Mouse (Mus musculus): ENCODE measurements at regions not wholly inside any gene's neighbourhood (a gene's known extent, or its start where the extent isn't known, plus 50 kb on each side); places are given as distances from the start of the nearest gene placed in this dataset.

GRCm38 (mm10) chr4:55651051-55651763 is 118.9 kb upstream of the Klf4 start:
- peak; percentile 93 for ATAC-seq (ENCODE audit: insufficient number of reproducible peaks, insufficient read depth, low FRiP score, low read depth)
- H3K4me1 ChIP-seq (ENCODE audit: control insufficient read depth in 2 of 2, insufficient read depth in 2 of 2, low read length in 2 of 2), result peaks cover 8 to 15% of the 10 kb centered on the region in 2 experiments
- WGBS, result under 1% methylated on average over 55 of the region's 56 CpGs
- H3K4me2 ChIP-seq (ENCODE audit: low read length), result peak overlapping the region; percentile 65
- H3K9ac ChIP-seq (ENCODE audit: low read length), result peak overlapping the region; percentile 84
- H3K27me3 ChIP-seq (ENCODE audit: control insufficient read depth, insufficient read depth, low read length), result no peaks in the 10 kb centered on the region
- no peaks in the 10 kb centered on the region for H3K9me3 ChIP-seq (ENCODE audit: control insufficient read depth, low read length)
- peak overlapping the region; percentile 96 for H3K27ac ChIP-seq (replicated peaks in 1 of 2; ENCODE audit: control insufficient read depth in 1 of 2, insufficient read depth in 1 of 2, low read depth in 2 of 2, low read length in 2 of 2)
- peak overlapping the region; percentile 56 to 87 for H3K4me3 ChIP-seq (ENCODE audit: control insufficient read depth in 1 of 2, insufficient read depth in 1 of 2, low read depth in 1 of 2, low read length in 2 of 2)
- no peaks in the 10 kb centered on the region for H3K36me3 ChIP-seq (ENCODE audit: control insufficient read depth, insufficient read depth, low read length)

GRCm38 (mm10) chr4:55650186-55650585 is 117.9 kb upstream of the Klf4 start:
- Histone ChIP-seq H3K27ac (replicated peaks in 1 of 2; ENCODE audit: control insufficient read depth in 1 of 2, insufficient read depth in 1 of 2, low read depth in 2 of 2, low read length in 2 of 2) (no peak overlapping the region), H3K27me3 (ENCODE audit: control insufficient read depth, insufficient read depth, low read length) (no peaks in the 10 kb centered on the region), H3K36me3 (ENCODE audit: control insufficient read depth, insufficient read depth, low read length) (no peaks in the 10 kb centered on the region), H3K4me1 (ENCODE audit: control insufficient read depth in 2 of 2, insufficient read depth in 2 of 2, low read length in 2 of 2) (peaks cover 8 to 19% of the 10 kb centered on the region in 2 experiments), H3K9me3 (ENCODE audit: control insufficient read depth, low read length) (no peaks in the 10 kb centered on the region), H3K9ac (ENCODE audit: low read length) (no peak overlapping the region), H3K4me3 (ENCODE audit: control insufficient read depth in 1 of 2, insufficient read depth in 1 of 2, low read depth in 1 of 2, low read length in 2 of 2) (no peak overlapping the region), H3K4me2 (ENCODE audit: low read length) (no peak overlapping the region)
- 50% methylated on average over 7 of the region's 7 CpGs for WGBS
- ATAC-seq (ENCODE audit: insufficient number of reproducible peaks, insufficient read depth, low FRiP score, low read depth), result no peak

- H3K9ac ChIP-seq (ENCODE audit: low read length), result no peak overlapping the region
- no peak overlapping the region for H3K4me2 ChIP-seq (ENCODE audit: low read length)
- no peak overlapping the region for H3K27ac ChIP-seq (replicated peaks in 1 of 2; ENCODE audit: control insufficient read depth in 1 of 2, insufficient read depth in 1 of 2, low read depth in 2 of 2, low read length in 2 of 2)
- ATAC-seq (ENCODE audit: insufficient number of reproducible peaks, insufficient read depth, low FRiP score, low read depth), result no peak
- H3K4me3 ChIP-seq (ENCODE audit: control insufficient read depth in 1 of 2, insufficient read depth in 1 of 2, low read depth in 1 of 2, low read length in 2 of 2), result no peak overlapping the region
- H3K27me3 ChIP-seq (ENCODE audit: control insufficient read depth, insufficient read depth, low read length), result no peaks in the 10 kb centered on the region
- H3K9me3 ChIP-seq (ENCODE audit: control insufficient read depth, low read length), result no peaks in the 10 kb centered on the region
- WGBS, result 73% methylated on average over 7 of the region's 7 CpGs
- no peaks in the 10 kb centered on the region for H3K36me3 ChIP-seq (ENCODE audit: control insufficient read depth, insufficient read depth, low read length)
- peaks cover 8 to 19% of the 10 kb centered on the region in 2 experiments for H3K4me1 ChIP-seq (ENCODE audit: control insufficient read depth in 2 of 2, insufficient read depth in 2 of 2, low read length in 2 of 2)
These were observed 116.1 kb upstream of the Klf4 start for GRCm38 (mm10) chr4:55648376-55648775.

GRCm38 (mm10) chr4:55645432-55645831 is 113.2 kb upstream of the Klf4 start:
- 80% methylated on average over 3 of the region's 3 CpGs for WGBS
- H3K9me3 ChIP-seq (ENCODE audit: control insufficient read depth, low read length), result no peaks in the 10 kb centered on the region

GRCm38 (mm10) chr4:55644895-55645294 is 112.6 kb upstream of the Klf4 start:
- no peak for ATAC-seq (ENCODE audit: insufficient number of reproducible peaks, insufficient read depth, low FRiP score, low read depth)
- H3K27me3 ChIP-seq (ENCODE audit: control insufficient read depth, insufficient read depth, low read length), result no peaks in the 10 kb centered on the region
- H3K4me2 ChIP-seq (ENCODE audit: low read length), result no peak overlapping the region
- no peak overlapping the region for H3K27ac ChIP-seq (replicated peaks in 1 of 2; ENCODE audit: control insufficient read depth in 1 of 2, insufficient read depth in 1 of 2, low read depth in 2 of 2, low read length in 2 of 2)
- H3K9me3 ChIP-seq (ENCODE audit: control insufficient read depth, low read length), result no peaks in the 10 kb centered on the region
- WGBS, result 47% methylated on average over 2 of the region's 2 CpGs
- H3K36me3 ChIP-seq (ENCODE audit: control insufficient read depth, insufficient read depth, low read length), result no peaks in the 10 kb centered on the region
- no peak overlapping the region for H3K4me3 ChIP-seq (ENCODE audit: control insufficient read depth in 1 of 2, insufficient read depth in 1 of 2, low read depth in 1 of 2, low read length in 2 of 2)
- peaks cover under 1 to 5% of the 10 kb centered on the region in 2 experiments; a peak in 2 of 4 replicates for H3K4me1 ChIP-seq (ENCODE audit: control insufficient read depth in 2 of 2, insufficient read depth in 2 of 2, low read length in 2 of 2)
- H3K9ac ChIP-seq (ENCODE audit: low read length), result no peak overlapping the region

More at GRCm38 (mm10) chr4:55645432-55645831, 113.2 kb upstream of the Klf4 start:
- H3K4me1 ChIP-seq (ENCODE audit: control insufficient read depth in 2 of 2, insufficient read depth in 2 of 2, low read length in 2 of 2), result peaks cover 0 to 8% of the 10 kb centered on the region in 2 experiments; a peak in 3 of 4 replicates
- H3K4me2 ChIP-seq (ENCODE audit: low read length), result no peak overlapping the region
- H3K4me3 ChIP-seq (ENCODE audit: control insufficient read depth in 1 of 2, insufficient read depth in 1 of 2, low read depth in 1 of 2, low read length in 2 of 2), result no peak overlapping the region
- ATAC-seq (ENCODE audit: insufficient number of reproducible peaks, insufficient read depth, low FRiP score, low read depth), result no peak
- no peak overlapping the region for H3K9ac ChIP-seq (ENCODE audit: low read length)
- no peak overlapping the region for H3K27ac ChIP-seq (replicated peaks in 1 of 2; ENCODE audit: control insufficient read depth in 1 of 2, insufficient read depth in 1 of 2, low read depth in 2 of 2, low read length in 2 of 2)
- no peaks in the 10 kb centered on the region for H3K36me3 ChIP-seq (ENCODE audit: control insufficient read depth, insufficient read depth, low read length)
- no peaks in the 10 kb centered on the region for H3K27me3 ChIP-seq (ENCODE audit: control insufficient read depth, insufficient read depth, low read length)

- Histone ChIP-seq H3K9ac (ENCODE audit: low read length) (no peak overlapping the region), H3K4me1 (ENCODE audit: control insufficient read depth in 2 of 2, insufficient read depth in 2 of 2, low read length in 2 of 2) (0 out of 4 replicates have a peak, but pooled peaks cover 3 to 4% of the 10 kb centered on the region in 2 experiments), H3K4me3 (ENCODE audit: control insufficient read depth in 1 of 2, insufficient read depth in 1 of 2, low read depth in 1 of 2, low read length in 2 of 2) (no peak overlapping the region), H3K27ac (replicated peaks in 1 of 2; ENCODE audit: control insufficient read depth in 1 of 2, insufficient read depth in 1 of 2, low read depth in 2 of 2, low read length in 2 of 2) (no peak overlapping the region), H3K27me3 (ENCODE audit: control insufficient read depth, insufficient read depth, low read length) (no peaks in the 10 kb centered on the region), H3K4me2 (ENCODE audit: low read length) (no peak overlapping the region), H3K36me3 (ENCODE audit: control insufficient read depth, insufficient read depth, low read length) (no peaks in the 10 kb centered on the region), H3K9me3 (ENCODE audit: control insufficient read depth, low read length) (no peaks in the 10 kb centered on the region)
- ATAC-seq (ENCODE audit: insufficient number of reproducible peaks, insufficient read depth, low FRiP score, low read depth), result no peak
- 87% methylated on average over 7 of the region's 7 CpGs for WGBS
These were observed 102.8 kb upstream of the Klf4 start for GRCm38 (mm10) chr4:55634946-55635511.

GRCm38 (mm10) chr4:55631157-55631556 is 98.9 kb upstream of the Klf4 start:
- Histone ChIP-seq H3K4me2 (ENCODE audit: low read length) (no peak overlapping the region), H3K27me3 (ENCODE audit: control insufficient read depth, insufficient read depth, low read length) (no peaks in the 10 kb centered on the region), H3K9me3 (ENCODE audit: control insufficient read depth, low read length) (no peaks in the 10 kb centered on the region), H3K27ac (replicated peaks in 1 of 2; ENCODE audit: control insufficient read depth in 1 of 2, insufficient read depth in 1 of 2, low read depth in 2 of 2, low read length in 2 of 2) (no peak overlapping the region), H3K36me3 (ENCODE audit: control insufficient read depth, insufficient read depth, low read length) (no peaks in the 10 kb centered on the region), H3K9ac (ENCODE audit: low read length) (no peak overlapping the region), H3K4me3 (ENCODE audit: control insufficient read depth in 1 of 2, insufficient read depth in 1 of 2, low read depth in 1 of 2, low read length in 2 of 2) (no peak overlapping the region), H3K4me1 (ENCODE audit: control insufficient read depth in 2 of 2, insufficient read depth in 2 of 2, low read length in 2 of 2) (no peaks in the 10 kb centered on the region)
- no peak for ATAC-seq (ENCODE audit: insufficient number of reproducible peaks, insufficient read depth, low FRiP score, low read depth)
- 88% methylated on average over 1 of the region's 1 CpGs for WGBS
